Mouse (Mus musculus): ENCODE measurements around the gene Mpo.

DNA sequence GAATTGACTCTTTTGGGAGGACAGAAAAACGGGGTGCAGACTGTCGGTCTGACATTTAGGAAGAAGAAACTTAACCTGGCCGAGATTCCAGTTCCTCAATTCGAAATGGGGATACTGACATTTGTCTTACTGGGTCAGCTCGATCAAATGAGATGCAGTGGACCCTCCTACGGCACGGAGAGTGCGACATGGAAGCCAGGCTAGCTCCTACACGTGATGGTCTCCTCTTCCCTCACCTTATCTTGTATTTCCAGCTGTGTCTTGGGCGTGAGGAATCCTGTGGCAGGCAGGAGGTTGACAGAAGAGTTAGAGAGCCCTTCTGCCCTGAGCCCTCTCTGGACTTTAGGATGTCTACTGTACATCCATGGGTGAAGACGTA, 43.3 kb upstream of the Mpo start:
- TF ChIP-seq TAL1 (IDR thresholded peaks at IDR 0.05; ENCODE audit: low read length), result peak; percentile 99
- no peak for TF ChIP-seq CHD1 (IDR thresholded peaks at IDR 0.05; ENCODE audit: low read depth, low read length)
- TF ChIP-seq BHLHE40 (IDR thresholded peaks at IDR 0.05; ENCODE audit: borderline replicate concordance, low read depth, low read length), result no peak
- no peak for TF ChIP-seq ZNF384 (IDR thresholded peaks at IDR 0.05; ENCODE audit: low read depth, low read length)
- TF ChIP-seq CTCF (IDR thresholded peaks at IDR 0.05 in 2 of 3, conservative IDR thresholded peaks at IDR 0.05 in 1 of 3; ENCODE audit: control insufficient read depth in 1 of 3, insufficient read depth in 1 of 3, low read depth in 2 of 3, low read length in 3 of 3, poor library complexity in 1 of 3, severe bottlenecking in 1 of 3), result no peak
- TF ChIP-seq MAX (IDR thresholded peaks at IDR 0.05; ENCODE audit: low read length), result no peak
- no peak for TF ChIP-seq GABPA (IDR thresholded peaks at IDR 0.05; ENCODE audit: low read depth, low read length)

Data from MEL (cell line).